Mouse (Mus musculus) CH12.LX (cell line): ENCODE data around the gene Apool. TPM values are rescaled to one million over a fixed set of nuclear protein-coding genes. Genes with fewer than 3 reads are reported as not detected.

Experiments
- DNase-seq: peaks from one replicate; pipeline ENCODE4 v3.0.0-alpha.2; 2013; ENCODE audit errors: extremely low read depth
- H3K27ac ChIP-seq: 2 replicates; pipeline ENCODE4 v1.5.1; 2012; ENCODE audit warnings: low read depth, mild to moderate bottlenecking, control low read depth, moderate library complexity; ENCODE audit not compliant: insufficient read depth
- H3K27me3 ChIP-seq: replicated peaks from 2 replicates; pipeline ENCODE3; 2012; ENCODE audit warnings: inconsistent platforms
- H3K36me3 ChIP-seq, 2 experiments: replicated peaks in 1 of 2; 2 replicates each; pipeline versions ENCODE3 to v1.6.1; 2012; ENCODE audit warnings: inconsistent platforms in 1 of 2, low read length in 1 of 2, mild to moderate bottlenecking in 1 of 2, mixed read lengths in 1 of 2, moderate library complexity in 1 of 2; ENCODE audit not compliant: control insufficient read depth in 1 of 2, insufficient read depth in 1 of 2
- H3K4me1 ChIP-seq, 2 experiments: 2 replicates each; pipeline ENCODE4 v1.6.1; 2012; ENCODE audit warnings: inconsistent platforms in 1 of 2, moderate library complexity in 1 of 2; ENCODE audit not compliant: insufficient read depth in 2 of 2, control insufficient read depth in 1 of 2
- H3K4me2 ChIP-seq: 2 replicates; pipeline ENCODE4 v1.6.1; 2012; ENCODE audit warnings: low read depth, mild to moderate bottlenecking, control low read depth; ENCODE audit not compliant: poor library complexity, insufficient read depth, severe bottlenecking
- H3K4me3 ChIP-seq, 3 experiments: fragments of 150-350 bp in 1 of 3; sonication (generic) in 1 of 3; replicated peaks in 1 of 3; 2 replicates each; pipeline versions ENCODE3 to v1.5.1; 2011 to 2012; ENCODE audit warnings: low read depth in 2 of 3, low read length in 2 of 3, mild to moderate bottlenecking in 2 of 3, moderate library complexity in 2 of 3, control low read depth in 1 of 3, improper control_type of control experiment in 1 of 3, inconsistent platforms in 1 of 3, mixed read lengths in 1 of 3; ENCODE audit not compliant: poor library complexity in 1 of 3
- H3K79me2 ChIP-seq: replicated peaks from 2 replicates; pipeline ENCODE4 v1.6.1; 2012; ENCODE audit warnings: mild to moderate bottlenecking, moderate library complexity; ENCODE audit not compliant: control insufficient read depth, poor library complexity, insufficient read depth, severe bottlenecking; ENCODE audit errors: extremely low read depth
- H3K9ac ChIP-seq: 2 replicates; pipeline ENCODE4 v1.6.1; 2012; ENCODE audit warnings: low read depth, mild to moderate bottlenecking, control low read depth, moderate library complexity; ENCODE audit not compliant: insufficient read depth
- H3K9me3 ChIP-seq: replicated peaks from 2 replicates; pipeline ENCODE3; 2012; ENCODE audit warnings: low read length, inconsistent platforms, mixed read lengths
- CHD1 ChIP-seq: IDR thresholded peaks from 2 replicates; pipeline ENCODE4 v1.6.1; 2012; ENCODE audit warnings: low read depth, low read length, improper control_type of control experiment, inconsistent platforms
- CTCF ChIP-seq, 2 experiments: IDR thresholded peaks in 1 of 2; conservative IDR thresholded peaks in 1 of 2; 2 replicates each; pipeline ENCODE4 v1.5.1; 2011 to 2012; ENCODE audit warnings: low read depth in 2 of 2, low read length in 2 of 2, improper control_type of control experiment in 1 of 2, inconsistent platforms in 1 of 2, mild to moderate bottlenecking in 1 of 2, moderate library complexity in 1 of 2
- IRF4 ChIP-seq: IDR thresholded peaks from 2 replicates; pipeline ENCODE4 v1.6.1; 2014; ENCODE audit warnings: low read depth, mild to moderate bottlenecking, inconsistent platforms, low read length, improper control_type of control experiment
- JUND ChIP-seq: conservative IDR thresholded peaks from 2 replicates; pipeline ENCODE4 v1.6.1; 2011; ENCODE audit warnings: low read depth, low read length, improper control_type of control experiment
- MAFK ChIP-seq: IDR thresholded peaks from 2 replicates; pipeline ENCODE4 v1.6.1; 2011; ENCODE audit warnings: low read length, improper control_type of control experiment; ENCODE audit not compliant: insufficient replicate concordance
- MAX ChIP-seq: IDR thresholded peaks from 2 replicates; pipeline ENCODE4 v1.6.1; 2011; ENCODE audit warnings: low read length, improper control_type of control experiment
- MEF2A ChIP-seq: IDR thresholded peaks from 2 replicates; pipeline ENCODE4 v1.6.1; 2014; ENCODE audit warnings: low read depth, mild to moderate bottlenecking, inconsistent platforms, low read length, improper control_type of control experiment, borderline replicate concordance
- MXI1 ChIP-seq: IDR thresholded peaks from 2 replicates; pipeline ENCODE4 v1.6.1; 2011; ENCODE audit warnings: mild to moderate bottlenecking, low read depth, low read length, improper control_type of control experiment
- NELFE ChIP-seq: IDR thresholded peaks from 2 replicates; pipeline ENCODE4 v1.6.1; 2011; ENCODE audit warnings: low read depth, low read length, improper control_type of control experiment
- NRF1 ChIP-seq: IDR thresholded peaks from 2 replicates; pipeline ENCODE4 v1.6.1; 2014; ENCODE audit warnings: low read depth, mild to moderate bottlenecking, inconsistent platforms, low read length, improper control_type of control experiment, moderate library complexity
- SIN3A ChIP-seq: IDR thresholded peaks from 2 replicates; pipeline ENCODE4 v1.6.1; 2012; ENCODE audit warnings: low read length, improper control_type of control experiment, inconsistent platforms
- TCF12 ChIP-seq: IDR thresholded peaks from 2 replicates; pipeline ENCODE4 v1.6.1; 2014; ENCODE audit warnings: low read depth, mild to moderate bottlenecking, inconsistent platforms, low read length, improper control_type of control experiment
- ZKSCAN1 ChIP-seq: IDR thresholded peaks from 2 replicates; pipeline ENCODE4 v1.6.1; 2012; ENCODE audit warnings: low read depth, inconsistent platforms, low read length, improper control_type of control experiment, borderline replicate concordance
- ZMIZ1 ChIP-seq: IDR thresholded peaks from 2 replicates; pipeline ENCODE4 v1.6.1; 2012; ENCODE audit warnings: low read depth, mild to moderate bottlenecking, inconsistent platforms, low read length, improper control_type of control experiment
- ZNF384 ChIP-seq: IDR thresholded peaks from 2 replicates; pipeline ENCODE4 v1.6.1; 2012; ENCODE audit warnings: low read depth, low read length, improper control_type of control experiment, inconsistent platforms
- dilution Hi-C: fragments of 300-500 bp; cut with MboI; formaldehyde crosslinking; loops from 2 replicates; pipeline ENCODE4 v1.14.3; 2020; ENCODE audit warnings: low sequenced_read_pairs; ENCODE audit not compliant: extremely low pct_unique_long_range_greater_than_20kb, extremely low pct_ligation_motif_present
- in situ Hi-C: fragments of 300-500 bp; cut with MboI; formaldehyde crosslinking; loops from 3 replicates; pipeline ENCODE4 v1.14.3; 2019; ENCODE audit warnings: low sequenced_read_pairs, low pct_ligation_motif_present, low pct_unique_long_range_greater_than_20kb, mixed read lengths
- polyA plus RNA-seq: library from polyadenylated mRNA; unstranded; fragments of >175 nt; gene quantifications from 2 replicates; pipeline ENCODE4 v1.2.1, GENCODE M21; 2012; ENCODE audit warnings: low read depth; ENCODE audit not compliant: insufficient read length
- total RNA-seq, 2 experiments: library from RNA; depleted of rRNA; stranded (reverse); fragments of 300-350 nt in 1 of 2; fragments of >200 nt in 1 of 2; gene quantifications; 2 replicates each; pipeline ENCODE4 v1.2.3; 2012 to 2014

Apool gene
- total and polyA plus RNA-seq, 3 experiments: 27.6 to 58.0 (median 28.0) TPM

- DNase-seq: no peak
- TF ChIP-seq NELFE (0 out of 2 replicates have a peak, but pooled peaks have one; percentile 3), MXI1 (no peak), MAFK (no peak), MAX (no peak), NRF1 (no peak), CHD1 (no peak), CTCF (conservative IDR thresholded peaks at IDR 0.05 in 1 of 2, IDR thresholded peaks at IDR 0.05 in 1 of 2; ENCODE audit: low read depth in 2 of 2, low read length in 2 of 2) (no peak), IRF4 (no peak), TCF12 (no peak), SIN3A (0 out of 2 replicates have a peak, but pooled peaks have one; percentile 20)
- peaks cover 0 to 6% of the 10 kb centered on the region in 2 experiments for H3K36me3 ChIP-seq
- in situ Hi-C loops: no loop called here
- H3K4me2 ChIP-seq: no peak overlapping the region
- no peaks in the 10 kb centered on the region for H3K9me3 ChIP-seq
- no peak overlapping the region for H3K27ac ChIP-seq
- peak overlapping the region; percentile 97 for H3K9ac ChIP-seq
- dilution Hi-C loops: no loop called here
- H3K4me1 ChIP-seq: peaks cover 0 to 4% of the 10 kb centered on the region in 2 experiments; a peak in 1 of 4 replicates
- H3K4me3 ChIP-seq: peak overlapping the region; percentile 60 to 74 (median 70)
- H3K79me2 ChIP-seq: no peaks in the 10 kb centered on the region
- no peaks in the 10 kb centered on the region for H3K27me3 ChIP-seq
Observed at GRCm38 (mm10) chrX:112311531-112311887, 375 bp downstream of the Apool start.

- H3K4me1 ChIP-seq: peaks cover 0 to 4% of the 10 kb centered on the region in 2 experiments; a peak in 1 of 4 replicates
- no peaks in the 10 kb centered on the region for H3K79me2 ChIP-seq
- dilution Hi-C loops: no loop called here
- DNase-seq: no peak
- in situ Hi-C loops: no loop called here
- peak overlapping the region; percentile 97; the same call in 1 of the 2 replicates for H3K9ac ChIP-seq
- H3K4me2 ChIP-seq: peak overlapping the region; percentile 44; the same call in 1 of the 2 replicates
- no peak for TF ChIP-seq ZMIZ1
- no peak for TF ChIP-seq TCF12
- no peak for TF ChIP-seq ZNF384
- TF ChIP-seq, all 38 proteins: peak for 0
- Histone ChIP-seq H3K27ac (no peak overlapping the region), H3K36me3 (peaks cover 0 to 6% of the 10 kb centered on the region in 2 experiments), H3K27me3 (no peaks in the 10 kb centered on the region), H3K9me3 (no peaks in the 10 kb centered on the region), H3K4me3 (peak overlapping the region in 2 of 3 experiments; percentile 60 to 70)
Observed at GRCm38 (mm10) chrX:112312094-112312493, 960 bp downstream of the Apool start.

GRCm38 (mm10) chrX:112320273-112320672, 9.1 kb downstream of the Apool start:
- Histone ChIP-seq H3K27ac (no peak overlapping the region), H3K4me3 (no peak overlapping the region), H3K79me2 (no peaks in the 10 kb centered on the region), H3K9ac (no peak overlapping the region), H3K27me3 (no peaks in the 10 kb centered on the region), H3K36me3 (no peaks in the 10 kb centered on the region), H3K9me3 (no peaks in the 10 kb centered on the region), H3K4me2 (no peak overlapping the region), H3K4me1 (peaks cover 0 to 8% of the 10 kb centered on the region in 2 experiments; a peak in 1 of 4 replicates)
- in situ Hi-C loops (no loop called here), dilution Hi-C loops (no loop called here)
- no peak for DNase-seq
- TF ChIP-seq TCF12 (no peak), ZKSCAN1 (no peak), MXI1 (no peak), JUND (no peak), MEF2A (no peak), CTCF (conservative IDR thresholded peaks at IDR 0.05 in 1 of 2, IDR thresholded peaks at IDR 0.05 in 1 of 2; ENCODE audit: low read depth in 2 of 2, low read length in 2 of 2) (no peak), NELFE (no peak)
